Mouse (Mus musculus) liver, embryonic 13.5 days (tissue): Measurements from ENCODE around the gene Nup37. TPM values are rescaled to one million over a fixed set of nuclear protein-coding genes. Genes with fewer than 3 reads are reported as not detected.

Experiments
- ATAC-seq: fragments of 200-750 bp; cut with Nextera tagmentation; 2 replicates; pipeline ENCODE4 v1.8.0; 2017; ENCODE audit warnings: low read depth, mild to moderate bottlenecking, moderate number of reproducible peaks, moderate library complexity
- DNase-seq: peaks from one replicate; pipeline ENCODE4 v3.0.0; 2022
- H3K27ac ChIP-seq: fragments of 300-500 bp; sonication (generic); 2 replicates; pipeline ENCODE4 v1.5.1; 2015; ENCODE audit warnings: moderate library complexity, mild to moderate bottlenecking, inconsistent platforms
- H3K27me3 ChIP-seq: fragments of 300-500 bp; sonication (generic); 2 replicates; pipeline ENCODE4 v1.6.1; 2015; ENCODE audit warnings: mild to moderate bottlenecking, inconsistent platforms
- H3K36me3 ChIP-seq: fragments of 300-500 bp; sonication (generic); 2 replicates; pipeline ENCODE4 v1.6.1; 2015; ENCODE audit warnings: mild to moderate bottlenecking, inconsistent platforms
- H3K4me1 ChIP-seq: fragments of 300-500 bp; sonication (generic); replicated peaks from 2 replicates; pipeline ENCODE4 v1.6.1; 2015; ENCODE audit warnings: inconsistent platforms
- H3K4me2 ChIP-seq: fragments of 300-500 bp; sonication (generic); 2 replicates; pipeline ENCODE4 v1.6.1; 2015; ENCODE audit warnings: inconsistent platforms, mild to moderate bottlenecking, moderate library complexity
- H3K4me3 ChIP-seq: fragments of 300-500 bp; sonication (generic); replicated peaks from 2 replicates; pipeline ENCODE4 v1.5.1; 2015; ENCODE audit warnings: mild to moderate bottlenecking, inconsistent platforms
- H3K9ac ChIP-seq: fragments of 300-500 bp; sonication (generic); 2 replicates; pipeline ENCODE4 v1.6.1; 2015; ENCODE audit warnings: mild to moderate bottlenecking, inconsistent platforms
- H3K9me3 ChIP-seq: fragments of 300-500 bp; sonication (generic); replicated peaks from 2 replicates; pipeline ENCODE4 v1.6.1; 2016; ENCODE audit warnings: inconsistent platforms
- WGBS: fragments of 180-500 bp; shearing (Covaris S2); methylation state at CpG from one replicate; pipeline ENCODE4 v1.1.7; 2015; ENCODE audit not compliant: insufficient replicate concordance; 5-methylcytosine and 5-hydroxymethylcytosine counted together
- polyA plus RNA-seq: library from polyadenylated mRNA; unstranded; fragments of >200 nt; fragmentation: Nextera tagmentation; extraction: Ambion mirVana; gene quantifications from 2 replicates; pipeline ENCODE4 v1.2.1, GENCODE M21; 2015

The Nup37 gene
- polyA plus RNA-seq, 1 experiment from 2014 or later: 51.5 TPM

DNA sequence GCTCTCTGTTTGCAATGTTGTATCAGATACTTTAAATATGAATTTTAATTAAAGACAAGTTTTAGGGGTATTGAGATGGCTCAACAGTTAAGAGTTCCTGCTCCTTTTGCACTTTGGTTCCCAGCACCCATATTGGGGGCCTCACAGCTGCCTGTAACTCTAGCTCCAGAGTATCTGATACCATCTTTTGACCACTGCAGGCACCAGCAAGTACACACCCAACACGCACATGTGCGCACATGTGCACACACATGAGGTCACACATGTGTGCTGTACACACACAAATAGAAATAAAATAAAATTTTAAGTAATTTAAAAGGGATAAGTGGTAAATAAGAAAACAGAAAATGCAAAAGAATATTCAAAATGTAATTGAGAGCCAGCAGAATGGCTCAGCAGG lies 81.2 kb downstream of the Nup37 start:
- ATAC-seq: no peak
- Histone ChIP-seq H3K4me2 (no peak overlapping the region), H3K9ac (no peak overlapping the region), H3K27me3 (no peaks in the 10 kb centered on the region), H3K27ac (no peak overlapping the region), H3K4me3 (no peak overlapping the region), H3K36me3 (no peaks in the 10 kb centered on the region), H3K4me1 (peaks cover 14% of the 10 kb centered on the region), H3K9me3 (no peaks in the 10 kb centered on the region)
- DNase-seq: no peak
- WGBS: 50% methylated on average over 2 of the region's 2 CpGs

Other genes with a start within 250 kb of the Nup37 start
- 0.17 and 0.77 TPM in 2 replicates for gene Pmch, start 55.9 kb upstream of the Nup37 start, polyA plus RNA-seq
- 13.4 and 19.5 TPM in 2 replicates for gene Parpbp, start 51 bp upstream of the Nup37 start, polyA plus RNA-seq
- 33.4 and 33.8 TPM in 2 replicates for gene Washc3, start 54.1 kb downstream of the Nup37 start, polyA plus RNA-seq
- 0.77 and 1.00 TPM in 2 replicates for gene Dram1, start 232.1 kb downstream of the Nup37 start, polyA plus RNA-seq
- 4.0 and 5.3 TPM in 2 replicates for gene Gnptab, start 232.1 kb downstream of the Nup37 start, polyA plus RNA-seq